Mouse (Mus musculus) naive thymus-derived CD4-positive, alpha-beta T cell, adult 2 months (primary cell): Measurements from ENCODE around the gene Ptgis.

Experiments
- DNase-seq: peaks from one replicate; pipeline ENCODE4 v3.0.0-alpha.2; 2011; ENCODE audit warnings: low read depth

Ptgis gene

GRCm38 (mm10) chr2:167155541-167155973, 84.8 kb downstream of the Ptgis start:
- DNase-seq = no peak

GRCm38 (mm10) chr2:167150880-167151279, 89.5 kb downstream of the Ptgis start:
- DNase-seq = no peak

GRCm38 (mm10) chr2:167150135-167150534, 90.3 kb downstream of the Ptgis start:
- no peak for DNase-seq

GRCm38 (mm10) chr2:167149035-167149434, 91.4 kb downstream of the Ptgis start:
- no peak for DNase-seq

GRCm38 (mm10) chr2:167147708-167148107, 92.7 kb downstream of the Ptgis start:
- no peak for DNase-seq

GRCm38 (mm10) chr2:167145904-167146303, 94.5 kb downstream of the Ptgis start:
- DNase-seq = no peak

- DNase-seq = no peak
These were observed 95.7 kb downstream of the Ptgis start for GRCm38 (mm10) chr2:167144439-167145307.

- no peak for DNase-seq
These were observed 96.5 kb downstream of the Ptgis start for GRCm38 (mm10) chr2:167143914-167144313.

GRCm38 (mm10) chr2:167142282-167142681, 98.1 kb downstream of the Ptgis start:
- DNase-seq = no peak

GRCm38 (mm10) chr2:167141810-167142209, 98.6 kb downstream of the Ptgis start:
- no peak for DNase-seq
